Mouse (Mus musculus) liver, embryonic 12.5 days (tissue): ENCODE data around the gene Ddx41. TPM values are rescaled to one million over a fixed set of nuclear protein-coding genes. Genes with fewer than 3 reads are reported as not detected.

Experiments
- ATAC-seq: fragments of 200-750 bp; cut with Nextera tagmentation; 2 replicates; pipeline ENCODE4 v1.8.0; 2017; ENCODE audit warnings: moderate number of reproducible peaks, mild to moderate bottlenecking, moderate library complexity
- H3K27ac ChIP-seq: fragments of 300-500 bp; sonication (generic); 2 replicates; pipeline ENCODE4 v1.5.1; 2016; ENCODE audit warnings: mild to moderate bottlenecking
- H3K27me3 ChIP-seq: fragments of 300-500 bp; sonication (generic); replicated peaks from 2 replicates; pipeline ENCODE4 v1.6.1; 2016; ENCODE audit warnings: mild to moderate bottlenecking, moderate library complexity
- H3K36me3 ChIP-seq: fragments of 300-500 bp; sonication (generic); 2 replicates; pipeline ENCODE4 v1.6.1; 2016; ENCODE audit warnings: mild to moderate bottlenecking, moderate library complexity
- H3K4me1 ChIP-seq: fragments of 300-500 bp; sonication (generic); 2 replicates; pipeline ENCODE4 v1.6.1; 2016
- H3K4me2 ChIP-seq: fragments of 300-500 bp; sonication (generic); 2 replicates; pipeline ENCODE4 v1.6.1; 2016; ENCODE audit warnings: mild to moderate bottlenecking, moderate library complexity
- H3K4me3 ChIP-seq: fragments of 300-500 bp; sonication (generic); 2 replicates; pipeline ENCODE4 v1.5.1; 2016; ENCODE audit warnings: mild to moderate bottlenecking, moderate library complexity
- H3K9ac ChIP-seq: fragments of 300-500 bp; sonication (generic); 2 replicates; pipeline ENCODE4 v1.6.1; 2016; ENCODE audit warnings: mild to moderate bottlenecking, moderate library complexity
- H3K9me3 ChIP-seq: fragments of 300-500 bp; sonication (generic); replicated peaks from 2 replicates; pipeline ENCODE4 v1.6.1; 2016; ENCODE audit warnings: mild to moderate bottlenecking, moderate library complexity
- WGBS: fragments of 180-500 bp; shearing (Covaris S2); methylation state at CpG from one replicate; pipeline ENCODE4 v1.1.7; 2016; ENCODE audit not compliant: insufficient replicate concordance; 5-methylcytosine and 5-hydroxymethylcytosine counted together
- polyA plus RNA-seq: library from polyadenylated mRNA; unstranded; fragments of >200 nt; fragmentation: Nextera tagmentation; extraction: Ambion mirVana; gene quantifications from 2 replicates; pipeline ENCODE4 v1.2.1, GENCODE M21; 2016

Gene Ddx41
- polyA plus RNA-seq, 1 experiment from 2014 or later, result 42.0 TPM

- Histone ChIP-seq H3K4me1 (peaks cover 30% of the 10 kb centered on the region), H3K27ac (no peak overlapping the region)
- 84% methylated on average over 2 of the region's 2 CpGs for WGBS
Measured at GRCm38 (mm10) chr13:55567949-55568348, 31.5 kb upstream of the Ddx41 start.

GRCm38 (mm10) chr13:55567001-55567400 is 30.5 kb upstream of the Ddx41 start:
- Histone ChIP-seq H3K9me3 (no peaks in the 10 kb centered on the region), H3K9ac (no peak overlapping the region), H3K27ac (no peak overlapping the region), H3K4me2 (no peak overlapping the region), H3K4me1 (peaks cover 24% of the 10 kb centered on the region), H3K4me3 (no peak overlapping the region), H3K36me3 (peaks cover 56% of the 10 kb centered on the region), H3K27me3 (no peaks in the 10 kb centered on the region)
- ATAC-seq, result no peak
- 89% methylated on average over 6 of the region's 6 CpGs for WGBS

More at GRCm38 (mm10) chr13:55567949-55568348, 31.5 kb upstream of the Ddx41 start:
- ATAC-seq, result no peak
- no peaks in the 10 kb centered on the region for H3K9me3 ChIP-seq
- no peak overlapping the region for H3K4me2 ChIP-seq
- no peaks in the 10 kb centered on the region for H3K27me3 ChIP-seq
- H3K36me3 ChIP-seq, result peaks cover 55% of the 10 kb centered on the region
- H3K4me3 ChIP-seq, result no peak overlapping the region
- H3K9ac ChIP-seq, result no peak overlapping the region

GRCm38 (mm10) chr13:55563266-55563879 is 26.9 kb upstream of the Ddx41 start:
- Histone ChIP-seq H3K27ac (no peak overlapping the region), H3K36me3 (peaks cover 61% of the 10 kb centered on the region), H3K9me3 (no peaks in the 10 kb centered on the region), H3K4me3 (no peak overlapping the region), H3K9ac (no peak overlapping the region), H3K27me3 (no peaks in the 10 kb centered on the region), H3K4me2 (no peak overlapping the region), H3K4me1 (no peaks in the 10 kb centered on the region)
- ATAC-seq, result no peak
- 86% methylated on average over 7 of the region's 7 CpGs for WGBS

- H3K4me2 ChIP-seq, result no peak overlapping the region
- no peaks in the 10 kb centered on the region for H3K27me3 ChIP-seq
- no peaks in the 10 kb centered on the region for H3K4me1 ChIP-seq
- ATAC-seq, result no peak
- peaks cover 58% of the 10 kb centered on the region for H3K36me3 ChIP-seq
- no peak overlapping the region for H3K4me3 ChIP-seq
- H3K9ac ChIP-seq, result no peak overlapping the region
- no peaks in the 10 kb centered on the region for H3K9me3 ChIP-seq
- 83% methylated on average over 6 of the region's 6 CpGs for WGBS
- H3K27ac ChIP-seq, result no peak overlapping the region
Measured at GRCm38 (mm10) chr13:55557499-55557898, 21.0 kb upstream of the Ddx41 start.

- no peak overlapping the region for H3K4me3 ChIP-seq
- H3K4me2 ChIP-seq, result no peak overlapping the region
- H3K27me3 ChIP-seq, result no peaks in the 10 kb centered on the region
- WGBS, result 88% methylated on average over 9 of the region's 9 CpGs
- no peaks in the 10 kb centered on the region for H3K4me1 ChIP-seq
- H3K9me3 ChIP-seq, result no peaks in the 10 kb centered on the region
- ATAC-seq, result no peak
- peaks cover 59% of the 10 kb centered on the region for H3K36me3 ChIP-seq
- no peak overlapping the region for H3K9ac ChIP-seq
- no peak overlapping the region for H3K27ac ChIP-seq
Measured at GRCm38 (mm10) chr13:55555921-55556320, 19.5 kb upstream of the Ddx41 start.

GRCm38 (mm10) chr13:55549061-55549460 is 12.6 kb upstream of the Ddx41 start:
- Histone ChIP-seq H3K4me2 (no peak overlapping the region), H3K4me3 (no peak overlapping the region), H3K9ac (no peak overlapping the region), H3K4me1 (peaks cover 20% of the 10 kb centered on the region), H3K9me3 (no peaks in the 10 kb centered on the region), H3K36me3 (peaks cover 88% of the 10 kb centered on the region), H3K27me3 (no peaks in the 10 kb centered on the region), H3K27ac (no peak overlapping the region)
- WGBS, result 84% methylated on average over 15 of the region's 15 CpGs
- ATAC-seq, result no peak

- no peak for ATAC-seq
- Histone ChIP-seq H3K9ac (no peak overlapping the region), H3K27ac (no peak overlapping the region), H3K27me3 (no peaks in the 10 kb centered on the region), H3K4me1 (peaks cover 21% of the 10 kb centered on the region), H3K4me3 (no peak overlapping the region), H3K4me2 (no peak overlapping the region), H3K36me3 (peaks cover 88% of the 10 kb centered on the region), H3K9me3 (no peaks in the 10 kb centered on the region)
- 80% methylated on average over 5 of the region's 5 CpGs for WGBS
Measured at GRCm38 (mm10) chr13:55548426-55548825, 12.0 kb upstream of the Ddx41 start.

- H3K9me3 ChIP-seq, result no peaks in the 10 kb centered on the region
- peaks cover 21% of the 10 kb centered on the region for H3K4me1 ChIP-seq
- no peaks in the 10 kb centered on the region for H3K27me3 ChIP-seq
- H3K4me3 ChIP-seq, result no peak overlapping the region
- H3K36me3 ChIP-seq, result peaks cover 88% of the 10 kb centered on the region
- 85% methylated on average over 2 of the region's 2 CpGs for WGBS
- H3K27ac ChIP-seq, result no peak overlapping the region
- ATAC-seq, result no peak
- H3K4me2 ChIP-seq, result no peak overlapping the region
- no peak overlapping the region for H3K9ac ChIP-seq
Measured at GRCm38 (mm10) chr13:55547916-55548315, 11.5 kb upstream of the Ddx41 start.

- Histone ChIP-seq H3K4me1 (peaks cover 34% of the 10 kb centered on the region), H3K4me3 (no peak overlapping the region), H3K9ac (no peak overlapping the region), H3K27me3 (no peaks in the 10 kb centered on the region), H3K4me2 (peak overlapping the region; percentile 27), H3K36me3 (peaks cover 96% of the 10 kb centered on the region), H3K9me3 (no peaks in the 10 kb centered on the region), H3K27ac (peak overlapping the region; percentile 34)
- WGBS, result 34% methylated on average over 6 of the region's 6 CpGs
- peak; percentile 93 for ATAC-seq
Measured at GRCm38 (mm10) chr13:55544792-55545191, 8.3 kb upstream of the Ddx41 start.

- ATAC-seq, result no peak
- WGBS, result 82% methylated on average over 8 of the region's 8 CpGs
- H3K36me3 ChIP-seq, result peaks cover 96% of the 10 kb centered on the region
Measured at GRCm38 (mm10) chr13:55543447-55543846, 7.0 kb upstream of the Ddx41 start.

GRCm38 (mm10) chr13:55542891-55543290 is 6.4 kb upstream of the Ddx41 start:
- ATAC-seq, result no peak
- Histone ChIP-seq H3K9me3 (no peaks in the 10 kb centered on the region), H3K27me3 (no peaks in the 10 kb centered on the region), H3K9ac (no peak overlapping the region), H3K4me2 (no peak overlapping the region), H3K36me3 (peaks cover 91% of the 10 kb centered on the region), H3K4me1 (peaks cover 34% of the 10 kb centered on the region), H3K27ac (no peak overlapping the region), H3K4me3 (no peak overlapping the region)
- 91% methylated on average over 4 of the region's 4 CpGs for WGBS

More at GRCm38 (mm10) chr13:55543447-55543846, 7.0 kb upstream of the Ddx41 start:
- Histone ChIP-seq H3K9me3 (no peaks in the 10 kb centered on the region), H3K9ac (no peak overlapping the region), H3K27ac (no peak overlapping the region), H3K4me1 (peaks cover 34% of the 10 kb centered on the region), H3K4me3 (no peak overlapping the region), H3K27me3 (no peaks in the 10 kb centered on the region), H3K4me2 (no peak overlapping the region)

- peaks cover 42% of the 10 kb centered on the region for H3K4me1 ChIP-seq
- peaks cover 71% of the 10 kb centered on the region for H3K36me3 ChIP-seq
Measured at GRCm38 (mm10) chr13:55540933-55541332, 4.5 kb upstream of the Ddx41 start.

GRCm38 (mm10) chr13:55535796-55536193 is 663 bp downstream of the Ddx41 start:
- 15% methylated on average over 17 of the region's 17 CpGs for WGBS
- Histone ChIP-seq H3K36me3 (peaks cover 66% of the 10 kb centered on the region), H3K27me3 (no peaks in the 10 kb centered on the region), H3K27ac (peak overlapping the region; percentile 62), H3K4me3 (peak overlapping the region; percentile 86), H3K9ac (peak overlapping the region; percentile 84), H3K4me2 (peak overlapping the region; percentile 95), H3K9me3 (no peaks in the 10 kb centered on the region), H3K4me1 (peaks cover 29% of the 10 kb centered on the region)
- ATAC-seq, result no peak

More at GRCm38 (mm10) chr13:55540933-55541332, 4.5 kb upstream of the Ddx41 start:
- Histone ChIP-seq H3K9ac (no peak overlapping the region), H3K4me2 (no peak overlapping the region), H3K4me3 (no peak overlapping the region), H3K9me3 (no peaks in the 10 kb centered on the region), H3K27ac (no peak overlapping the region), H3K27me3 (no peaks in the 10 kb centered on the region)
- ATAC-seq, result no peak
- 81% methylated on average over 2 of the region's 2 CpGs for WGBS
